Mouse (Mus musculus): Measurements from ENCODE around the gene Rasa1. TPM values are rescaled to one million over a fixed set of nuclear protein-coding genes. Genes with fewer than 3 reads are reported as not detected.

Rasa1 gene
- 38.3 TPM for polyA plus RNA-seq (2017; shearing (Covaris generic))

DNA sequence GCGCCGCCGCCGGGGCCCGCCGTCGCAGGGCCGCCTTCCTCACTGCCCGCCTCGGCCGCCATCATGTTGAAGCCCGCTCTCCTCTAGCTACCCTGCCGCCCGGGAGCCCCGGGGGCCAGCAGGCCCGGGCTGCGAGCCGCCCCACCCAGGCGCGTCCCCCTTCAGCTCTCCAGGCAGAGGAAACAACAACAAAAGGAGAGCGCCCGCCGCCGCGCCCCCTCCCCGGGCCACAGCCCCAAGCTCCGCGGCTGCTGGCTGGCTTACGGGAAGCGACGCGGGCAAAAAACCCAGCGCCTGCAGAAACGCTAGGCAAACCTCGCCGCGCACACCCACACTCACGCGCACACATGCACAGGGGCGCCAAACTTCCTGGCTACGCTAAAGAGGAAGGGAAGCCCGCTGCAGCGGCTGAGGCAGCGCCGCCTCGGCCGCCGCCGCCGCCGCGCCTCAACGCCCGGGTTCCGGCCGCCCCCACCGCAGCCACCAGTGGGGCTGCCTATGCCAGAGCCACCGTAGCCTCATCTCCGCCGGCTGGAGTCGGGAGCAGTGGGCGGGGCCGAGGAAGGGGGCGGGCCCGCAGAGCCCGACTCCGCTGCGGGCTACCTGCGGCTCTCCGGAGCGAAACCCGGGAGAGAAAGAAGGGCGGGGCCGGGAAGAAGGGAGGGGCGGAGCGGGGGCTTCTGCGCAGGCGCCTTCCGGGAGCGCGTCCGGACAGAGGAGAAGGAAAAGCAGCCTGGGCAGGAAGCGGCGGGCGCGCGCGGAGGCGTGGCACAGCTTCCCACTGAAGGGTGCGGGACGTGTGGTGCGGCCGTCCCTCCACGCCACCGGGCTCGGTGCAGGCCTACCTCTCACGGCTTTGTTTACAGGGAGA, at the start of gene Rasa1:
Gene Rasa1, minus strand, starts transcription at position 288 of the 871 bp plus-strand sequence.

DNA sequence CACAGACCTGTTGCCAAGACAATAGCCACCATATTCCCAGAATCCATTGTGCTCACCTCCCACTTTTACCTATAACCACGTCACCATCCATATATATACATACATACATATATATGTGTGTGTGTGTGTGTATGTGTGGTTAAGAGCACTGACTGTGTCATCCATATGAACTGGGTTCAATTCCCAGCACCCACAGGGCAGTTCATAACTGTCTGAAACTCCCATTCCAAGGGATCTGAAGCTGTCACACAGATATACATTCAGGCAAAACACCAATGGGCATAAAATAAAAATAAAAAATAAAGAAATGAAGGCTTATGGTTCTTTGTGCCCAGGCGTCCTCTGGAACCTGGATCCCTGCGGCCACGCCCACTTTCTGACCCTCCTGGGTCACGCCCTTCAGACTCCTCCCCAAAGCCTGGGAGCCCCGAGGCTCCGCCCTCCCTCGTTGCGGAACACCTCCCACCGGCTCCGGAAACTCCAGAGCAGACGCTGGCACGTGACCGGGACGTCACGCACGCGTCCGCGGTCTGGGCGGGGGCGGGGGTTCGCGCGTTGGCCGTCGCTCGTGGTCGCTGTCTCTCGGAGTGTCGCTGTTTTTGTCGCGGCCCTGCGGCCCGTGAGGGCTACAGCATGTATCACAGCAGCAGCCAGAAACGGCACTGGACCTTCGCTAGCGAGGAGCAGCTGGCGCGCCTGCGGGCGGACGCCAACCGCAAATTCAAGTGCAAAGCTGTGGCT, 99.9 kb downstream of the Rasa1 start, which contains the start of gene Ccnh:
Gene Ccnh, plus strand, starts transcription at position 506 of the 741 bp plus-strand sequence.

Other genes starting within 250 kb of the Rasa1 start
- gene Ccnh, start 99.7 kb downstream of the Rasa1 start, polyA plus RNA-seq (2017; shearing (Covaris generic)) = 103 TPM